Mouse (Mus musculus): ENCODE results near the gene Fggy. TPM values are rescaled to one million over a fixed set of nuclear protein-coding genes. Genes with fewer than 3 reads are reported as not detected.

The Fggy gene
- polyA plus RNA-seq, 1 experiment, result 2.7 TPM

DNA sequence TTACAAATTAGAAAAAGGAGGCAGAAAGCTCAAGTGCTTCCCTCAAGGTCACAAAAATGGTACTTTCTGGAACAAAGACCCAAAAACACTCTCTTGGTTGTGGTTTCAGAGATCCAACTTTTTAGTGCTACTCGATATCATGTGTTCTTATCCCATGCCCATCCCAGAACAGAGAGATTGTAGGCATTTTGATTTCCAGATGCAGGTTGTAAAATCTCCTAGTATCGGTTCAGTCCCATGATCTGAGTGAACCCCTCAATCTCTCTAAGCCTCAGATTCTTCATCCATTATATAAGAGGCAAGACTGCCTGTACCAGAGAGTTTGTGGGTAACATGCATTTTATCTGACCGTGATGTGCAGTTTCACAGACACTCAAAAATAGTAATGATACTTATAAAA, 214.2 kb downstream of the Fggy start:
- DNase-seq (ENCODE audit: low read depth in 1 of 2, low spot score in 2 of 2), result no peak
- Histone ChIP-seq H3K27me3 (ENCODE audit: control insufficient read depth, insufficient read depth, low read length) (no peaks in the 10 kb centered on the region), H3K27ac (ENCODE audit: insufficient read depth, low read length) (no peak overlapping the region), H3K4me1 (ENCODE audit: control insufficient read depth, insufficient read depth, insufficient read length) (peaks cover 3% of the 10 kb centered on the region; the same call in 1 of the 2 replicates), H3K4me3 (ENCODE audit: extremely low read depth, insufficient read depth, insufficient read length) (no peak overlapping the region), H3K36me3 (ENCODE audit: control insufficient read depth, insufficient read depth, low read length) (no peaks in the 10 kb centered on the region)
- 84% methylated on average over 3 of the region's 3 CpGs for WGBS
- TF ChIP-seq POLR2A (IDR thresholded peaks at IDR 0.05; ENCODE audit: low read depth, low read length) (no peak), CTCF (IDR thresholded peaks at IDR 0.05; ENCODE audit: extremely low read depth, insufficient read depth, insufficient read length, insufficient replicate concordance) (no peak)

DNA sequence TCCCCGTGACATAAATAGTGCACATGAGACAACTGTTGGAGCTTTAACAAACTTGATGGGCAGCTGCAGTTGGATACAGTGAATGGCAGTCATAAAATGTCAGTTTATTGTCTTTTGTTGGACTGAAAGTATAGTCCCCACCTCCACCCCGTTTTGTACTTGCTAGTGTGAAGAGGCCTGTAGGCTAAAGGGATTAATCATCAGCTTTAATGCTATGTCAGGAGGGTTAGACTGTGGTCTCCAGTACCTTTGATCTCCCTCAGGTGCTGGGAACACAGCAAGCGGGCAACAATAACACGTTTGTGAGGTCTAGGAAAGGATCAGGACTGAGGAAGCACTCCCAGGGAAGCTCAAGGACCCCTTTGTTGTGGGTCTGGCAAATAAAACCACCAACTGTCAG, 214.6 kb downstream of the Fggy start:
- no peak overlapping the region for H3K4me3 ChIP-seq (ENCODE audit: extremely low read depth, insufficient read depth, insufficient read length)
- TF ChIP-seq CTCF (IDR thresholded peaks at IDR 0.05; ENCODE audit: extremely low read depth, insufficient read depth, insufficient read length, insufficient replicate concordance) (no peak), POLR2A (IDR thresholded peaks at IDR 0.05; ENCODE audit: low read depth, low read length) (no peak)
- no peaks in the 10 kb centered on the region for H3K36me3 ChIP-seq (ENCODE audit: control insufficient read depth, insufficient read depth, low read length)
- no peaks in the 10 kb centered on the region for H3K27me3 ChIP-seq (ENCODE audit: control insufficient read depth, insufficient read depth, low read length)
- no peak for DNase-seq (ENCODE audit: low read depth in 1 of 2, low spot score in 2 of 2)
- H3K27ac ChIP-seq (ENCODE audit: insufficient read depth, low read length), result no peak overlapping the region
- H3K4me1 ChIP-seq (ENCODE audit: control insufficient read depth, insufficient read depth, insufficient read length), result peaks cover 3% of the 10 kb centered on the region; the same call in 1 of the 2 replicates
- 76% methylated on average over 4 of the region's 4 CpGs for WGBS

DNA sequence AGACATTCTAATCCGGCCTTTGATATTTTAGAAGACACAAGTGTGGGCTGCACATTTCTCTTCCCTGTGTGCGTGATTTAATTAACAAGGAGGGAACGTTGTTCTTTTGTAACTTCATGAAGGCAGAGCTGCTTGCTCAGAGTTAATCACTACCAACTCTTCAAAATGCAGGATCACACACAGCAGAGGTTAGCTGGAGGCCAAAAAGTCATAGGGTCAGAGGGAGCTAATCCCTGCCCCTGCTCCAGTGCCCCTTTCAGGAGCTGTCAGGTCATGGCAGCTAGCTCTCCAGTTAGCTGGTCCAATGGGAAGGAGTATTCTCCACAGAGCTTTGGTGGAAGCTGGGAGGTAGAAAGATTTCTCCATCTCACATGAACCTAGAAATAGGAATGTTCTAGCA, 215.4 kb downstream of the Fggy start:
- no peak overlapping the region for H3K27ac ChIP-seq (ENCODE audit: insufficient read depth, low read length)
- no peak for DNase-seq (ENCODE audit: low read depth in 1 of 2, low spot score in 2 of 2)
- H3K36me3 ChIP-seq (ENCODE audit: control insufficient read depth, insufficient read depth, low read length), result no peaks in the 10 kb centered on the region
- peaks cover 3% of the 10 kb centered on the region; the same call in 1 of the 2 replicates for H3K4me1 ChIP-seq (ENCODE audit: control insufficient read depth, insufficient read depth, insufficient read length)
- no peak overlapping the region for H3K4me3 ChIP-seq (ENCODE audit: extremely low read depth, insufficient read depth, insufficient read length)
- no peaks in the 10 kb centered on the region for H3K27me3 ChIP-seq (ENCODE audit: control insufficient read depth, insufficient read depth, low read length)
- WGBS, result 88% methylated on average over 3 of the region's 3 CpGs
- no peak for TF ChIP-seq POLR2A (IDR thresholded peaks at IDR 0.05; ENCODE audit: low read depth, low read length)
- TF ChIP-seq CTCF (IDR thresholded peaks at IDR 0.05; ENCODE audit: extremely low read depth, insufficient read depth, insufficient read length, insufficient replicate concordance), result no peak

DNA sequence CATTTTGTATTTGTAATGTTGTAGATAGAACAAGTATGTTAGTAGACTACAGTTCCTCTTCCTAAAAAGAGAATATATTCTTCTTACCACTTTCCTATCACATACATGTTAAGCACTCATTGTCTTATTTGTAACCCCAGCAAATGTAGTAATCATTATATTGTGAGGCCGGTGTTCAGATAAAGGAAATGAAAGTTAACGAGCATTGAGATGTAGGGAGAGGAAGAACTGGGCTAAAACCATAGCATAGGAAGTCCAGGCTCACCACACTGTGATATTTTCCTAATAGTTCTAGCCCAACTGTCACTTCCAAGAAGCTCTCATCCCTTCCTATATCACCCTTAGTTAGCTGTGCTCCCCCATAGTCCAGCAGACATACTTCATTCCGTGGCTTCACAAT, 218.3 kb downstream of the Fggy start:
- peaks cover 4% of the 10 kb centered on the region for H3K4me1 ChIP-seq (ENCODE audit: control insufficient read depth, insufficient read depth, insufficient read length)
- no peak overlapping the region for H3K4me3 ChIP-seq (ENCODE audit: extremely low read depth, insufficient read depth, insufficient read length)
- no peak for DNase-seq (ENCODE audit: low read depth in 1 of 2, low spot score in 2 of 2)
- H3K36me3 ChIP-seq (ENCODE audit: control insufficient read depth, insufficient read depth, low read length), result no peaks in the 10 kb centered on the region
- H3K27me3 ChIP-seq (ENCODE audit: control insufficient read depth, insufficient read depth, low read length), result no peaks in the 10 kb centered on the region
- H3K27ac ChIP-seq (ENCODE audit: insufficient read depth, low read length), result no peak overlapping the region
- TF ChIP-seq CTCF (IDR thresholded peaks at IDR 0.05; ENCODE audit: extremely low read depth, insufficient read depth, insufficient read length, insufficient replicate concordance) (no peak), POLR2A (IDR thresholded peaks at IDR 0.05; ENCODE audit: low read depth, low read length) (no peak)
- 41% methylated on average over 3 of the region's 3 CpGs for WGBS

GRCm38 (mm10) chr4:95777839-95778238, 220.5 kb downstream of the Fggy start:
- Histone ChIP-seq H3K4me1 (ENCODE audit: control insufficient read depth, insufficient read depth, insufficient read length) (peaks cover 4% of the 10 kb centered on the region), H3K4me3 (ENCODE audit: extremely low read depth, insufficient read depth, insufficient read length) (no peak overlapping the region), H3K36me3 (ENCODE audit: control insufficient read depth, insufficient read depth, low read length) (no peaks in the 10 kb centered on the region), H3K27me3 (ENCODE audit: control insufficient read depth, insufficient read depth, low read length) (no peaks in the 10 kb centered on the region), H3K27ac (ENCODE audit: insufficient read depth, low read length) (no peak overlapping the region)
- DNase-seq (ENCODE audit: low read depth in 1 of 2, low spot score in 2 of 2), result no peak
- 28% methylated on average over 2 of the region's 2 CpGs for WGBS
- TF ChIP-seq CTCF (IDR thresholded peaks at IDR 0.05; ENCODE audit: extremely low read depth, insufficient read depth, insufficient read length, insufficient replicate concordance) (no peak), POLR2A (IDR thresholded peaks at IDR 0.05; ENCODE audit: low read depth, low read length) (no peak)

- Histone ChIP-seq H3K27me3 (ENCODE audit: control insufficient read depth, insufficient read depth, low read length) (no peaks in the 10 kb centered on the region), H3K4me3 (ENCODE audit: extremely low read depth, insufficient read depth, insufficient read length) (no peak overlapping the region), H3K36me3 (ENCODE audit: control insufficient read depth, insufficient read depth, low read length) (no peaks in the 10 kb centered on the region), H3K4me1 (ENCODE audit: control insufficient read depth, insufficient read depth, insufficient read length) (peaks cover 4% of the 10 kb centered on the region), H3K27ac (ENCODE audit: insufficient read depth, low read length) (no peak overlapping the region)
- WGBS, result 71% methylated on average over 4 of the region's 4 CpGs
- no peak for DNase-seq (ENCODE audit: low read depth in 1 of 2, low spot score in 2 of 2)
- no peak for TF ChIP-seq POLR2A (IDR thresholded peaks at IDR 0.05; ENCODE audit: low read depth, low read length)
- no peak for TF ChIP-seq CTCF (IDR thresholded peaks at IDR 0.05; ENCODE audit: extremely low read depth, insufficient read depth, insufficient read length, insufficient replicate concordance)
Observed at GRCm38 (mm10) chr4:95778528-95778927, 221.2 kb downstream of the Fggy start.

DNA sequence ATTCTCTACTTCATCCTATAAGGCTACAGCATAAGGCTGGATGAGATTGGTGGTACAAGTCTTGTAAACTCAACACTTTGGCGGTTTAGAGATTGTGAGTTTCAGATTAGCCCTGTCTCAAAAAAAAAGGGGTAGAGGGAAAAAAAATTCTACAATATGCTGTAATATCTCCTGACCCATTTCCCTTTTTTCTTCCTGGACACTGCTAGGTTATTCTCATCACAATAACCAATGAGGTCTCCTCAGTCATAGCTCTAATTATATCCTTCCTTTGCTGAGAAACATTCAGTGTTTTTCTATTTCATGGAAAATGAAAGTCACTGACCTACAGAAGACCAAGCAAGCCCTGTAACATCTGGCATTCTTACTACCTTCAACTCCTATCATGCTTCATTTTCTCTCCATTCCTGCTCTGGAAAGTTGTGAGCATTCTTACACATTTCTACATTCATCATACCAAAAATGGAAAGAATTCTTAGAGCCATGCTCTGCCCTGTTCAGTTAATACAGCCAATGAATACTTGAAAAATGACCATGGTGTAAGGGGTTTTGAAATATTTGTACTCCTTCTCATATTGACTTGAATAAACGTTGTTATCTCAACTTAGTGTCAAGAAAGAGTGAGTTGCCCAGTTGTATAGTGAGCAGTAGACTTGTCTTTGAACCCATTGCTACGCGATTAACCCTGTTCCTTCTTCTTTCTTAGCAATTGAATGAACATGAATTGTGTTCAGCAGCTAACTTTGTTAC, 227.0 kb downstream of the Fggy start:
- H3K27ac ChIP-seq (ENCODE audit: insufficient read depth, low read length), result no peak overlapping the region
- WGBS, result 79% methylated on average over 4 of the region's 4 CpGs

More for the DNA sequence above, 227.0 kb downstream of the Fggy start:
- no peaks in the 10 kb centered on the region for H3K27me3 ChIP-seq (ENCODE audit: control insufficient read depth, insufficient read depth, low read length)
- no peak overlapping the region for H3K4me3 ChIP-seq (ENCODE audit: extremely low read depth, insufficient read depth, insufficient read length)
- no peaks in the 10 kb centered on the region for H3K36me3 ChIP-seq (ENCODE audit: control insufficient read depth, insufficient read depth, low read length)
- no peak for DNase-seq (ENCODE audit: low read depth in 1 of 2, low spot score in 2 of 2)
- TF ChIP-seq CTCF (IDR thresholded peaks at IDR 0.05; ENCODE audit: extremely low read depth, insufficient read depth, insufficient read length, insufficient replicate concordance) (no peak), POLR2A (IDR thresholded peaks at IDR 0.05; ENCODE audit: low read depth, low read length) (no peak)
- H3K4me1 ChIP-seq (ENCODE audit: control insufficient read depth, insufficient read depth, insufficient read length), result no peaks in the 10 kb centered on the region; the same call in 1 of the 2 replicates
